Mouse (Mus musculus) duodenum, adult 2 months (tissue): ENCODE measurements around the gene Tas2r137. TPM values are rescaled to one million over a fixed set of nuclear protein-coding genes. Genes with fewer than 3 reads are reported as not detected.

Experiments
- polyA plus RNA-seq: library from polyadenylated mRNA; depleted of rRNA; stranded (reverse); fragments of >200 nt; gene quantifications from 2 replicates; pipeline ENCODE4 v1.2.3, GENCODE M21; 2012; ENCODE audit warnings: low replicate concordance; rRNA removed

The Tas2r137 gene
- polyA plus RNA-seq, result not detected in 2 replicates

GRCm38 (mm10) chr6:40490933-40491332 is at the start of gene Tas2r137:
Gene Tas2r137, plus strand, starts transcription at chr6:40491233.

GRCm38 (mm10) chr6:40470916-40471719 is 19.9 kb upstream of the Tas2r137 start, which contains the start of gene Ssbp1:
Gene Ssbp1, plus strand, starts transcription at chr6:40471352.

GRCm38 (mm10) chr6:40493229-40493628 is 2.2 kb downstream of the Tas2r137 start, which contains the start of gene Tas2r108:
Gene Tas2r108, plus strand, starts transcription at chr6:40493529.

GRCm38 (mm10) chr6:40519408-40519807 is 28.4 kb downstream of the Tas2r137 start, which contains the start of gene Prss37:
Gene Prss37, minus strand, starts transcription at chr6:40519508.

Other genes starting within 250 kb of the Tas2r137 start
- gene Agk, start 166.1 kb upstream of the Tas2r137 start, polyA plus RNA-seq, result 2.9 and 3.8 TPM in 2 replicates
- gene E330009J07Rik, start 55.1 kb upstream of the Tas2r137 start, polyA plus RNA-seq, result 3.1 and 3.7 TPM in 2 replicates
- not detected in 2 replicates for gene Wee2, start 52.1 kb upstream of the Tas2r137 start, polyA plus RNA-seq
- gene Ssbp1, start 19.9 kb upstream of the Tas2r137 start, polyA plus RNA-seq, result 3.0 and 3.9 TPM in 2 replicates
- not detected in 2 replicates for gene Tas2r108, start 2.3 kb downstream of the Tas2r137 start, polyA plus RNA-seq
- not detected in 2 replicates for gene Prss37, start 28.3 kb downstream of the Tas2r137 start, polyA plus RNA-seq
- gene Olfr461, start 63.8 kb downstream of the Tas2r137 start, polyA plus RNA-seq, result not detected in 2 replicates
- gene Olfr460, start 78.3 kb downstream of the Tas2r137 start, polyA plus RNA-seq, result not detected in 2 replicates
- not detected in 2 replicates for gene Clec5a, start 94.6 kb downstream of the Tas2r137 start, polyA plus RNA-seq
- gene Tas2r138, start 122.1 kb downstream of the Tas2r137 start, polyA plus RNA-seq, result not detected in 2 replicates
- gene Mgam, start 137.6 kb downstream of the Tas2r137 start, polyA plus RNA-seq, result 178 and 242 TPM in 2 replicates